Mouse (Mus musculus): Measurements from ENCODE around the gene Olfr314. TPM values are rescaled to one million over a fixed set of nuclear protein-coding genes. Genes with fewer than 3 reads are reported as not detected.

Gene Olfr314
- total and polyA plus RNA-seq, 3 experiments, result not detected

- Histone ChIP-seq H3K36me3 (ENCODE audit: control insufficient read depth in 1 of 2, insufficient read depth in 2 of 2, low read length in 2 of 2) (peaks cover 0 to 5% of the 10 kb centered on the region in 2 experiments; a peak in 2 of 4 replicates), H3K27ac (ENCODE audit: control insufficient read depth, low read depth, low read length) (no peak overlapping the region), H3K79me2 (ENCODE audit: control insufficient read depth, insufficient read depth, low read length, poor library complexity) (no peaks in the 10 kb centered on the region), H3K4me3 (ENCODE audit: control insufficient read depth in 1 of 2, insufficient read depth in 1 of 2, low read depth in 2 of 2, low read length in 2 of 2) (no peak overlapping the region), H3K27me3 (ENCODE audit: control insufficient read depth in 1 of 2, insufficient read depth in 2 of 2, low read length in 2 of 2) (peaks cover under 1 to 3% of the 10 kb centered on the region in 2 experiments; a peak in 2 of 4 replicates), H3K4me1 (ENCODE audit: control insufficient read depth in 1 of 2, insufficient read depth in 2 of 2, low read length in 2 of 2) (peaks cover 0 to 7% of the 10 kb centered on the region in 2 experiments; a peak in 2 of 4 replicates), H3K9me3 (replicated peaks; ENCODE audit: insufficient read depth, low read length) (no peaks in the 10 kb centered on the region), H3K9ac (ENCODE audit: control insufficient read depth, low read depth, low read length, poor library complexity, severe bottlenecking) (no peak overlapping the region)
- TF ChIP-seq MAFK (IDR thresholded peaks at IDR 0.05; ENCODE audit: borderline replicate concordance, low read depth, low read length) (peak; percentile 81), ETS1 (IDR thresholded peaks at IDR 0.05; ENCODE audit: low read depth, low read length) (no peak)
- DNase-seq (ENCODE audit: low read depth, low spot score), result peak; percentile 63
These were observed 7.9 kb downstream of the Olfr314 start for GRCm38 (mm10) chr11:58790646-58791045.

GRCm38 (mm10) chr11:58795856-58796255 lies 13.1 kb downstream of the Olfr314 start:
- H3K36me3 ChIP-seq (ENCODE audit: control insufficient read depth in 1 of 2, insufficient read depth in 2 of 2, low read length in 2 of 2), result peaks cover 0 to under 1% of the 10 kb centered on the region in 2 experiments; a peak in 2 of 4 replicates
- DNase-seq (ENCODE audit: low read depth, low spot score), result peak; percentile 42

GRCm38 (mm10) chr11:58796850-58797249 lies 14.1 kb downstream of the Olfr314 start:
- no peaks in the 10 kb centered on the region for H3K36me3 ChIP-seq (ENCODE audit: control insufficient read depth in 1 of 2, insufficient read depth in 2 of 2, low read length in 2 of 2)
- DNase-seq (ENCODE audit: low read depth, low spot score), result no peak

More at GRCm38 (mm10) chr11:58795856-58796255, 13.1 kb downstream of the Olfr314 start:
- H3K4me3 ChIP-seq (ENCODE audit: control insufficient read depth in 1 of 2, insufficient read depth in 1 of 2, low read depth in 2 of 2, low read length in 2 of 2), result no peak overlapping the region
- TF ChIP-seq USF2 (IDR thresholded peaks at IDR 0.05; ENCODE audit: borderline replicate concordance in 1 of 2, insufficient read depth in 1 of 2, low read depth in 1 of 2, low read length in 2 of 2), result no peak
- TF ChIP-seq MYC (IDR thresholded peaks at IDR 0.05; ENCODE audit: low read depth, low read length), result no peak
- no peak for TF ChIP-seq ZC3H11A (IDR thresholded peaks at IDR 0.05; ENCODE audit: low read depth, low read length)
- TF ChIP-seq GATA1 (IDR thresholded peaks at IDR 0.05; ENCODE audit: low read depth, low read length), result no peak
- no peak for TF ChIP-seq UBTF (IDR thresholded peaks at IDR 0.05; ENCODE audit: borderline replicate concordance, insufficient read depth, low read depth, low read length)
- no peak for TF ChIP-seq JUND (IDR thresholded peaks at IDR 0.05; ENCODE audit: low read depth, low read length)
- peak; percentile 18 for TF ChIP-seq RAD21 (IDR thresholded peaks at IDR 0.05; ENCODE audit: low read depth, low read length)
- peak; percentile 51 for TF ChIP-seq SMC3 (IDR thresholded peaks at IDR 0.05; ENCODE audit: low read depth, low read length)
- TF ChIP-seq MAFK (IDR thresholded peaks at IDR 0.05; ENCODE audit: borderline replicate concordance, low read depth, low read length), result no peak
- no peak for TF ChIP-seq MAX (IDR thresholded peaks at IDR 0.05; ENCODE audit: low read length)
- no peak for TF ChIP-seq HCFC1 (IDR thresholded peaks at IDR 0.05; ENCODE audit: low read depth, low read length)
- TF ChIP-seq EP300 (IDR thresholded peaks at IDR 0.05; ENCODE audit: low read depth in 1 of 2, low read length in 2 of 2), result no peak
- peak; percentile 27 to 68 (median 51) for TF ChIP-seq CTCF (IDR thresholded peaks at IDR 0.05 in 2 of 3, conservative IDR thresholded peaks at IDR 0.05 in 1 of 3; ENCODE audit: control insufficient read depth in 1 of 3, insufficient read depth in 1 of 3, low read depth in 2 of 3, low read length in 3 of 3, poor library complexity in 1 of 3, severe bottlenecking in 1 of 3)
- no peak for TF ChIP-seq NRF1 (IDR thresholded peaks at IDR 0.05; ENCODE audit: insufficient read depth, low read depth, low read length, poor library complexity, severe bottlenecking)
- TF ChIP-seq MAZ (IDR thresholded peaks at IDR 0.05; ENCODE audit: low read depth, low read length), result no peak
- TF ChIP-seq BHLHE40 (IDR thresholded peaks at IDR 0.05; ENCODE audit: borderline replicate concordance, low read depth, low read length), result no peak
- no peak for TF ChIP-seq POLR2AphosphoS2 (IDR thresholded peaks at IDR 0.05; ENCODE audit: low read length)
- peaks cover 0 to under 1% of the 10 kb centered on the region in 2 experiments; a peak in 1 of 4 replicates for H3K4me1 ChIP-seq (ENCODE audit: control insufficient read depth in 1 of 2, insufficient read depth in 2 of 2, low read length in 2 of 2)
- H3K9ac ChIP-seq (ENCODE audit: control insufficient read depth, low read depth, low read length, poor library complexity, severe bottlenecking), result no peak overlapping the region
- H3K27ac ChIP-seq (ENCODE audit: control insufficient read depth, low read depth, low read length), result no peak overlapping the region
- no peaks in the 10 kb centered on the region for H3K79me2 ChIP-seq (ENCODE audit: control insufficient read depth, insufficient read depth, low read length, poor library complexity)
- H3K27me3 ChIP-seq (ENCODE audit: control insufficient read depth in 1 of 2, insufficient read depth in 2 of 2, low read length in 2 of 2), result peaks cover 0 to 4% of the 10 kb centered on the region in 2 experiments; a peak in 3 of 4 replicates
- no peaks in the 10 kb centered on the region for H3K9me3 ChIP-seq (replicated peaks; ENCODE audit: insufficient read depth, low read length)

More at GRCm38 (mm10) chr11:58796850-58797249, 14.1 kb downstream of the Olfr314 start:
- Histone ChIP-seq H3K79me2 (ENCODE audit: control insufficient read depth, insufficient read depth, low read length, poor library complexity) (no peaks in the 10 kb centered on the region), H3K4me3 (ENCODE audit: control insufficient read depth in 1 of 2, insufficient read depth in 1 of 2, low read depth in 2 of 2, low read length in 2 of 2) (no peak overlapping the region), H3K27ac (ENCODE audit: control insufficient read depth, low read depth, low read length) (no peak overlapping the region), H3K27me3 (ENCODE audit: control insufficient read depth in 1 of 2, insufficient read depth in 2 of 2, low read length in 2 of 2) (peaks cover 3 to 4% of the 10 kb centered on the region in 2 experiments), H3K4me1 (ENCODE audit: control insufficient read depth in 1 of 2, insufficient read depth in 2 of 2, low read length in 2 of 2) (no peaks in the 10 kb centered on the region), H3K9me3 (replicated peaks; ENCODE audit: insufficient read depth, low read length) (no peaks in the 10 kb centered on the region), H3K9ac (ENCODE audit: control insufficient read depth, low read depth, low read length, poor library complexity, severe bottlenecking) (no peak overlapping the region)
- TF ChIP-seq KAT2A (conservative IDR thresholded peaks at IDR 0.05; ENCODE audit: low read depth, low read length) (no peak), ZC3H11A (IDR thresholded peaks at IDR 0.05; ENCODE audit: low read depth, low read length) (no peak), MYB (IDR thresholded peaks at IDR 0.05; ENCODE audit: low read depth, low read length) (no peak), E2F4 (IDR thresholded peaks at IDR 0.05; ENCODE audit: borderline replicate concordance, low read depth, low read length) (no peak), NELFE (IDR thresholded peaks at IDR 0.05; ENCODE audit: low read depth, low read length) (no peak), JUND (IDR thresholded peaks at IDR 0.05; ENCODE audit: low read depth, low read length) (no peak), MXI1 (IDR thresholded peaks at IDR 0.05; ENCODE audit: low read depth, low read length) (no peak), POLR2AphosphoS2 (IDR thresholded peaks at IDR 0.05; ENCODE audit: low read length) (no peak), NRF1 (IDR thresholded peaks at IDR 0.05; ENCODE audit: insufficient read depth, low read depth, low read length, poor library complexity, severe bottlenecking) (no peak), CHD2 (IDR thresholded peaks at IDR 0.05; ENCODE audit: low read length) (no peak), ELF1 (IDR thresholded peaks at IDR 0.05; ENCODE audit: low read depth, low read length) (no peak), HCFC1 (IDR thresholded peaks at IDR 0.05; ENCODE audit: low read depth, low read length) (no peak)

Measured in MEL (cell line).